Mouse (Mus musculus) retina, postnatal 7 days (tissue): Measurements from ENCODE around the gene Lsm2.
"Not testable (repeated sequence)": the region's sequence is repeated elsewhere in the genome, so short reads cannot be mapped to it uniquely, and the experiment has no call there.

Experiments used
- DNase-seq: peaks from one replicate; pipeline ENCODE4 v3.0.0-alpha.2; 2012; ENCODE audit warnings: low read depth, low spot score

Lsm2 gene

GRCm38 (mm10) chr17:34956340-34956739, 25.3 kb upstream of the Lsm2 start:
- DNase-seq, result no peak

GRCm38 (mm10) chr17:34957291-34957690, 24.4 kb upstream of the Lsm2 start:
- DNase-seq, result not testable (repeated sequence)

- DNase-seq, result not testable (repeated sequence)
These were observed 23.7 kb upstream of the Lsm2 start for GRCm38 (mm10) chr17:34957966-34958365.

GRCm38 (mm10) chr17:34958734-34959129, 22.9 kb upstream of the Lsm2 start:
- not testable (repeated sequence) for DNase-seq

- not testable (repeated sequence) for DNase-seq
These were observed 22.4 kb upstream of the Lsm2 start, which contains the start of gene Hspa1b for GRCm38 (mm10) chr17:34959130-34959778. Hspa1b (minus strand) TSS chr17:34959238.

- no peak for DNase-seq
These were observed 21.7 kb upstream of the Lsm2 start for GRCm38 (mm10) chr17:34959881-34960515.

- no peak for DNase-seq
These were observed 20.8 kb upstream of the Lsm2 start for GRCm38 (mm10) chr17:34960702-34961493.

GRCm38 (mm10) chr17:34962125-34962524, 19.5 kb upstream of the Lsm2 start:
- no peak for DNase-seq

- DNase-seq, result no peak
These were observed 18.8 kb upstream of the Lsm2 start for GRCm38 (mm10) chr17:34962841-34963240.

GRCm38 (mm10) chr17:34964640-34965049, 17.0 kb upstream of the Lsm2 start:
- DNase-seq, result no peak

GRCm38 (mm10) chr17:34965627-34966026, 16.0 kb upstream of the Lsm2 start:
- DNase-seq, result no peak

GRCm38 (mm10) chr17:34969822-34970221, 11.8 kb upstream of the Lsm2 start, which contains the start of gene Gm20481:
Gm20481 (plus strand) TSS chr17:34969912.
- not testable (repeated sequence) for DNase-seq

GRCm38 (mm10) chr17:34970850-34971249, 10.8 kb upstream of the Lsm2 start:
- not testable (repeated sequence) for DNase-seq

- not testable (repeated sequence) for DNase-seq
These were observed 10.0 kb upstream of the Lsm2 start for GRCm38 (mm10) chr17:34971694-34972068.

GRCm38 (mm10) chr17:34972069-34972749, 9.5 kb upstream of the Lsm2 start, which contains the start of the genes Hspa1a and Hspa1l:
Hspa1a (minus strand) TSS chr17:34972156.
Hspa1l (plus strand) TSS chr17:34972703.
- DNase-seq, result not testable (repeated sequence)

- no peak for DNase-seq
These were observed 5.8 kb upstream of the Lsm2 start for GRCm38 (mm10) chr17:34975581-34976492.

GRCm38 (mm10) chr17:34977000-34977399, 4.7 kb upstream of the Lsm2 start:
- DNase-seq, result no peak

- DNase-seq, result no peak
These were observed 3.4 kb upstream of the Lsm2 start for GRCm38 (mm10) chr17:34978239-34978638.

- DNase-seq, result no peak
These were observed 2.0 kb upstream of the Lsm2 start for GRCm38 (mm10) chr17:34979631-34980030.

- DNase-seq, result no peak
These were observed 1.0 kb upstream of the Lsm2 start for GRCm38 (mm10) chr17:34980655-34981054.

- DNase-seq, result no peak
These were observed 666 bp downstream of the Lsm2 start for GRCm38 (mm10) chr17:34982328-34982727.
